Mouse (Mus musculus) retina, embryonic 14.5 days (tissue): ENCODE data around the gene Lrrc37a.
"Not testable (repeated sequence)": the region's sequence is repeated elsewhere in the genome, so short reads cannot be mapped to it uniquely, and the experiment has no call there.

ENCODE experiments used
- DNase-seq: peaks from one replicate; pipeline ENCODE4 v3.0.0-alpha.2; 2015; ENCODE audit warnings: low spot score

Lrrc37a gene

GRCm38 (mm10) chr11:103504497-103504896 is at the start of gene Lrrc37a:
Lrrc37a (minus strand) TSS chr11:103504597.
- no peak for DNase-seq

- not testable (repeated sequence) for DNase-seq
These were observed 30.6 kb upstream of the Lrrc37a start for GRCm38 (mm10) chr11:103534973-103535372.

GRCm38 (mm10) chr11:103512111-103512510 is 7.7 kb upstream of the Lrrc37a start:
- no peak for DNase-seq

- DNase-seq = peak; percentile 35
These were observed 40.0 kb downstream of the Lrrc37a start for GRCm38 (mm10) chr11:103464443-103464842.

- not testable (repeated sequence) for DNase-seq
These were observed 53.3 kb downstream of the Lrrc37a start for GRCm38 (mm10) chr11:103451105-103451504.

GRCm38 (mm10) chr11:103449721-103450120 is 54.7 kb downstream of the Lrrc37a start:
- not testable (repeated sequence) for DNase-seq

GRCm38 (mm10) chr11:103443678-103444077 is 60.7 kb downstream of the Lrrc37a start:
- DNase-seq = no peak

GRCm38 (mm10) chr11:103436282-103436681 is 68.1 kb downstream of the Lrrc37a start:
- DNase-seq = no peak

- no peak for DNase-seq
These were observed 79.4 kb downstream of the Lrrc37a start for GRCm38 (mm10) chr11:103425031-103425430.

- DNase-seq = no peak
These were observed 84.7 kb downstream of the Lrrc37a start for GRCm38 (mm10) chr11:103419667-103420066.

GRCm38 (mm10) chr11:103419226-103419625 is 85.2 kb downstream of the Lrrc37a start:
- no peak for DNase-seq

GRCm38 (mm10) chr11:103413516-103413915 is 90.9 kb downstream of the Lrrc37a start:
- DNase-seq = no peak

GRCm38 (mm10) chr11:103412950-103413423 is 91.4 kb downstream of the Lrrc37a start:
- no peak for DNase-seq

- DNase-seq = peak; percentile 97
These were observed 92.1 kb downstream of the Lrrc37a start, which contains the start of gene Plekhm1 for GRCm38 (mm10) chr11:103411981-103412949. Plekhm1 (minus strand) TSS chr11:103412687.

GRCm38 (mm10) chr11:103411301-103411700 is 93.1 kb downstream of the Lrrc37a start:
- no peak for DNase-seq

- DNase-seq = no peak
These were observed 95.5 kb downstream of the Lrrc37a start for GRCm38 (mm10) chr11:103408880-103409279.

GRCm38 (mm10) chr11:103407136-103407535 is 97.3 kb downstream of the Lrrc37a start:
- not testable (repeated sequence) for DNase-seq

- DNase-seq = no peak
These were observed 97.8 kb downstream of the Lrrc37a start for GRCm38 (mm10) chr11:103406551-103406950.

GRCm38 (mm10) chr11:103405814-103406213 is 98.6 kb downstream of the Lrrc37a start:
- no peak for DNase-seq

GRCm38 (mm10) chr11:103404618-103405017 is 99.8 kb downstream of the Lrrc37a start:
- no peak for DNase-seq

GRCm38 (mm10) chr11:103403776-103404175 is 100.6 kb downstream of the Lrrc37a start:
- no peak for DNase-seq

GRCm38 (mm10) chr11:103402738-103403137 is 101.7 kb downstream of the Lrrc37a start:
- no peak for DNase-seq

GRCm38 (mm10) chr11:103402198-103402597 is 102.2 kb downstream of the Lrrc37a start:
- peak; percentile 39 for DNase-seq
